Mouse (Mus musculus) midbrain, embryonic 16.5 days (tissue): ENCODE data around the gene Olfr1076. TPM values are rescaled to one million over a fixed set of nuclear protein-coding genes. Genes with fewer than 3 reads are reported as not detected.
"Not testable (repeated sequence)": the region's sequence is repeated elsewhere in the genome, so short reads cannot be mapped to it uniquely, and the experiment has no call there.

Source experiments
- ATAC-seq: fragments of 200-750 bp; cut with Nextera tagmentation; 2 replicates; pipeline ENCODE4 v1.8.0; 2017; ENCODE audit warnings: moderate TSS enrichment
- H3K27ac ChIP-seq: fragments of 300-500 bp; sonication (generic); 2 replicates; pipeline ENCODE4 v1.5.1; 2014; ENCODE audit warnings: mild to moderate bottlenecking, low read length, mixed read lengths
- H3K27me3 ChIP-seq: fragments of 300-500 bp; sonication (generic); 2 replicates; pipeline ENCODE4 v1.6.1; 2014; ENCODE audit warnings: low read depth, low read length, mixed read lengths; ENCODE audit not compliant: control insufficient read depth, insufficient read depth
- H3K36me3 ChIP-seq: fragments of 300-500 bp; sonication (generic); 2 replicates; pipeline ENCODE4 v1.6.1; 2014; ENCODE audit warnings: mild to moderate bottlenecking, low read length, moderate library complexity, mixed read lengths; ENCODE audit not compliant: control insufficient read depth, insufficient read depth
- H3K4me1 ChIP-seq: fragments of 300-500 bp; sonication (generic); 2 replicates; pipeline ENCODE4 v1.6.1; 2014; ENCODE audit warnings: mild to moderate bottlenecking, low read length, mixed read lengths; ENCODE audit not compliant: control insufficient read depth, insufficient read depth
- H3K4me2 ChIP-seq: fragments of 300-500 bp; sonication (generic); 2 replicates; pipeline ENCODE4 v1.6.1; 2014; ENCODE audit warnings: mild to moderate bottlenecking, low read length, mixed read lengths
- H3K4me3 ChIP-seq: fragments of 300-500 bp; sonication (generic); 2 replicates; pipeline ENCODE4 v1.5.1; 2014; ENCODE audit warnings: low read depth, mild to moderate bottlenecking, low read length, moderate library complexity, mixed read lengths
- H3K9ac ChIP-seq: fragments of 300-500 bp; sonication (generic); 2 replicates; pipeline ENCODE4 v1.6.1; 2014; ENCODE audit warnings: low read depth, low read length, mixed read lengths
- H3K9me3 ChIP-seq: fragments of 300-500 bp; sonication (generic); replicated peaks from 2 replicates; pipeline ENCODE4 v1.6.1; 2014; ENCODE audit warnings: mild to moderate bottlenecking, low read length, mixed read lengths; ENCODE audit not compliant: control insufficient read depth, poor library complexity, severe bottlenecking
- WGBS: fragments of 180-500 bp; shearing (Covaris S2); extraction: QIAGEN DNeasy Blood & Tissue Kit; methylation state at CpG from one replicate; pipeline ENCODE4 v1.1.7; 2014; 5-methylcytosine and 5-hydroxymethylcytosine counted together
- polyA plus RNA-seq: library from polyadenylated mRNA; unstranded; fragments of >200 nt; fragmentation: Nextera tagmentation; extraction: Ambion mirVana; gene quantifications from 2 replicates; pipeline ENCODE4 v1.2.1, GENCODE M21; 2015

Gene Olfr1076
- not detected in 2 replicates for polyA plus RNA-seq

DNA sequence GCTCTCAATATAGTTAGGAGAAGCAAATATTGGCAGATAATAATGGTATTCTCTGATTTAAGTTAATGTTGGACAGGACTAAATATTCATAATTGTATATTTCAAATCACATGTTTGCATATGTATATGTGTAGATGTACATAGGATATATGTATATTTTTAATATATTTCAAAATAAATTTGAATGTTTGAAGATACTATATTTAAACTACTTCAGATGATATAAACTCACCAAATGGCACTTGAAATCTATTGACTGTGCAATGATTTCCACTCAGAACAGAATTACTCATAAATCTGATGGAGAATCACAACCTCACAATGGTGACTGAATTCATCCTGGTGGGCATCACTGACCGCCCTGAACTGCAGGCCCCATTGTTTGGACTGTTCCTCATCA is at the start of gene Olfr1076:
TSS of gene Olfr1076 (plus strand) at position 301 of the 400 bp plus-strand sequence.
- no peak within 1 kb of the TSS for H3K9ac ChIP-seq
- H3K9me3 ChIP-seq, result no peaks in the 10 kb centered on the region
- H3K36me3 ChIP-seq, result no peaks in the 10 kb centered on the region
- H3K4me3 ChIP-seq, result no peak within 1 kb of the TSS
- no peaks in the 10 kb centered on the region for H3K4me1 ChIP-seq
- no peak within 1 kb of the TSS for H3K27ac ChIP-seq
- WGBS, result 93% methylated on average over 1 of the region's 1 CpGs
- H3K27me3 ChIP-seq, result no peaks in the 10 kb centered on the region
- no peak for ATAC-seq
- no peak within 1 kb of the TSS for H3K4me2 ChIP-seq

GRCm38 (mm10) chr2:86460434-86460833 is 47.8 kb upstream of the Olfr1076 start:
- H3K4me2 ChIP-seq, result no peak overlapping the region
- ATAC-seq, result no peak
- H3K4me3 ChIP-seq, result no peak overlapping the region
- 74% methylated on average over 1 of the region's 1 CpGs for WGBS
- no peaks in the 10 kb centered on the region for H3K36me3 ChIP-seq
- H3K27ac ChIP-seq, result no peak overlapping the region
- H3K9ac ChIP-seq, result no peak overlapping the region
- H3K4me1 ChIP-seq, result no peaks in the 10 kb centered on the region
- H3K27me3 ChIP-seq, result no peaks in the 10 kb centered on the region
- no peaks in the 10 kb centered on the region for H3K9me3 ChIP-seq

DNA sequence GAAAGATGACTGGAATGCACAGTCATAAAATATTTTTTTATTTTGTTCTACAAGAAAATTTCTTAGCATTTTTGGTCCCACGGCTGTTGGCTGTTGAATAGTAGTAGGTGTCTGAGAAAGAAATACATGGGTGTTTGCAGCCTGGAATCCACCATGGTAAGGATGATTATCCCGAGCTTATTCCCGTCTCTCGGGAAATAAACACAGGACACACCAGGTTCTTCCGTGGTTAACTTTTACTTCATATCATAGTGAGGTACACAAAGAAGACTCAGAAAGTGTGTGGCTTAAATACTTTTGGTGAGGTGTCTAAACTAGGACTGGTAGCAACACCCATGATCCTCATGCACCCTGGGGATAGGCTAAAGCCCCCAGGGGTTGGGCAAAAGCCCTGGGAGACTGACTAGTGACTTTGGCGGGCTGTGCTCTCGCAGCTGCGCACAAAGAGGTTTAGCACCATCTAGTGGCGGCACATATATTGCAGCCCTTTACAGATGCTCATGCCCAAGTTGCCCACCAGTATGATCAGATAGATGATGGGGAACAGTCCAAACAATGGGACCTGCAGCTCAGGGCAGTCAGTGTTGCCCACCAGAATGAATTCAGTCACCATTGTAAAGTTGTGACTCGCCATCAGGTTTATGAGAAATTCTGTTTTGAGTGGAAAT is 43.7 kb upstream of the Olfr1076 start:
- ATAC-seq, result no peak
- H3K9me3 ChIP-seq, result no peaks in the 10 kb centered on the region
- no peak overlapping the region for H3K9ac ChIP-seq
- no peak overlapping the region for H3K4me3 ChIP-seq
- H3K4me1 ChIP-seq, result no peaks in the 10 kb centered on the region
- H3K4me2 ChIP-seq, result peak overlapping the region; percentile 26; the same call in 1 of the 2 replicates
- H3K27ac ChIP-seq, result no peak overlapping the region
- no peaks in the 10 kb centered on the region for H3K36me3 ChIP-seq
- no peaks in the 10 kb centered on the region for H3K27me3 ChIP-seq
- WGBS, result 38% methylated on average over 10 of the region's 10 CpGs

GRCm38 (mm10) chr2:86487286-86487685 is 21.0 kb upstream of the Olfr1076 start, which contains the start of gene Olfr228:
TSS of gene Olfr228 (minus strand) at chr2:86487386.
- Histone ChIP-seq H3K36me3 (no peaks in the 10 kb centered on the region), H3K27me3 (no peaks in the 10 kb centered on the region), H3K4me2 (no peak within 1 kb of the TSS), H3K4me1 (no peaks in the 10 kb centered on the region), H3K9me3 (no peaks in the 10 kb centered on the region), H3K27ac (no peak within 1 kb of the TSS), H3K4me3 (no peak within 1 kb of the TSS), H3K9ac (no peak within 1 kb of the TSS)
- ATAC-seq, result no peak
- WGBS, result 49% methylated on average over 1 of the region's 1 CpGs

DNA sequence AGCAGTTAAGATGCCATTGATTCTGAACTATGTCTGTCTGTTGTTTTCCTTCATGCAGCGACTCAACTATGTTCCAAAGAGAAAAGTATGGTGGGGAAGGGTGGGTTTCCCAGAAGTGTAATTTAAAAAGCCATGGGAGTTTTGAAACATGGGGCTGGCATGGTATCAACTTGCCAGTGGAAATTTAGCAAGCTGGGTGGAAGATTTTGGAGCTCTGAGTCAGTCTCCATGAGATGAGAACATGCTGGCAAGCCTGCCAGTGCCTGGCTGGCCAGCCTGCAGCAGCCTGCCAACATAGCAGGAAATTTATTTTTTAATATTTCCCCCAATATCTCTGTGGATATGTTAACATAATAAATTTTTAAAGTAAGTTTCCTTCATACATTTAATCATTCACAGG is 22.7 kb downstream of the Olfr1076 start:
- Histone ChIP-seq H3K36me3 (no peaks in the 10 kb centered on the region), H3K4me3 (no peak overlapping the region), H3K9me3 (no peaks in the 10 kb centered on the region), H3K4me2 (no peak overlapping the region), H3K27me3 (no peaks in the 10 kb centered on the region), H3K4me1 (no peaks in the 10 kb centered on the region), H3K9ac (no peak overlapping the region), H3K27ac (no peak overlapping the region)
- 62% methylated on average over 1 of the region's 1 CpGs for WGBS
- ATAC-seq, result no peak

GRCm38 (mm10) chr2:86542380-86542779 is 34.1 kb downstream of the Olfr1076 start, which contains the start of gene Olfr1079:
TSS of gene Olfr1079 (minus strand) at chr2:86542480.
- no peaks in the 10 kb centered on the region for H3K27me3 ChIP-seq
- no peak within 1 kb of the TSS for H3K27ac ChIP-seq
- ATAC-seq, result no peak
- no peaks in the 10 kb centered on the region for H3K9me3 ChIP-seq
- H3K36me3 ChIP-seq, result no peaks in the 10 kb centered on the region
- 56% methylated on average over 1 of the region's 1 CpGs for WGBS
- no peak within 1 kb of the TSS for H3K4me3 ChIP-seq
- no peak within 1 kb of the TSS for H3K9ac ChIP-seq
- no peak within 1 kb of the TSS for H3K4me2 ChIP-seq
- H3K4me1 ChIP-seq, result no peaks in the 10 kb centered on the region

DNA sequence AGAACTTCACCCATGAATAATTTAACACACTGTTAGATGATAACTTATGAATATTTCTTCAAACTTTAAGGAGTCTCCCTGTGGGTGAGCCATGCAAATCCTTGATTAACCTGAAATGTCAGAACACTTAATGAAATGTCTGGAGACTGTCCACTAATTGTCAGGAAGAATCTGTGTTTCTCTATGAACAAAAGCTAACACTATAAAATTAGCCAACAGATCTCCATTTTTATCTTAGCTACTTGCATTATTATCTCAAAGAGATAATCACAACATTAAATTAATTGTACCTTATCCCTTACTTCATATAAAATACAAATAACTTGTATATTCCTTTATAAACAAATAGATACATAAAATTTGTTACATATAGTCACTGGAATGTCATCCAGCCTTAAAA is 49.9 kb downstream of the Olfr1076 start, which contains the start of gene Olfr1080:
TSS of gene Olfr1080 (minus strand) at position 101 of the 400 bp plus-strand sequence.
- not testable (repeated sequence) for H3K27me3 ChIP-seq, H3K4me2 ChIP-seq, ATAC-seq, H3K4me3 ChIP-seq, H3K9me3 ChIP-seq, H3K9ac ChIP-seq, H3K27ac ChIP-seq, H3K4me1 ChIP-seq, H3K36me3 ChIP-seq

Other genes starting within 250 kb of the Olfr1076 start
- not detected in 2 replicates for gene Olfr1051, start 229.4 kb upstream of the Olfr1076 start, polyA plus RNA-seq
- gene Olfr1052, start 216.0 kb upstream of the Olfr1076 start, polyA plus RNA-seq, result not detected in 2 replicates
- not detected in 2 replicates for gene Olfr1053, start 193.2 kb upstream of the Olfr1076 start, polyA plus RNA-seq
- not detected in 2 replicates for gene Olfr1054, start 173.0 kb upstream of the Olfr1076 start, polyA plus RNA-seq
- gene Olfr1055, start 158.2 kb upstream of the Olfr1076 start, polyA plus RNA-seq, result not detected in 2 replicates
- not detected in 2 replicates for gene Olfr1056, start 146.0 kb upstream of the Olfr1076 start, polyA plus RNA-seq
- not detected in 2 replicates for gene Olfr1057, start 130.1 kb upstream of the Olfr1076 start, polyA plus RNA-seq
- not detected in 2 replicates for gene Olfr1058, start 119.9 kb upstream of the Olfr1076 start, polyA plus RNA-seq
- gene Olfr1061, start 94.4 kb upstream of the Olfr1076 start, polyA plus RNA-seq, result not detected in 2 replicates
- gene Olfr1062, start 81.7 kb upstream of the Olfr1076 start, polyA plus RNA-seq, result not detected in 2 replicates
- gene Olfr1065, start 57.9 kb upstream of the Olfr1076 start, polyA plus RNA-seq, result not detected in 2 replicates
- not detected in 2 replicates for gene Olfr1066, start 52.2 kb upstream of the Olfr1076 start, polyA plus RNA-seq
- gene Olfr228, start 21.1 kb upstream of the Olfr1076 start, polyA plus RNA-seq, result not detected in 2 replicates
- gene Olfr1079, start 34.0 kb downstream of the Olfr1076 start, polyA plus RNA-seq, result 0.10 TPM in 1 of 2 replicates, not detected in the other
- gene Olfr1080, start 49.8 kb downstream of the Olfr1076 start, polyA plus RNA-seq, result not detected in 2 replicates
- gene Olfr1082, start 90.5 kb downstream of the Olfr1076 start, polyA plus RNA-seq, result not detected in 2 replicates
- gene Olfr1084, start 131.3 kb downstream of the Olfr1076 start, polyA plus RNA-seq, result not detected in 2 replicates
- not detected in 2 replicates for gene Olfr1085, start 153.6 kb downstream of the Olfr1076 start, polyA plus RNA-seq
- not detected in 2 replicates for gene Olfr1086, start 171.6 kb downstream of the Olfr1076 start, polyA plus RNA-seq
- not detected in 2 replicates for gene Olfr1087, start 189.9 kb downstream of the Olfr1076 start, polyA plus RNA-seq
- not detected in 2 replicates for gene Olfr1089, start 225.2 kb downstream of the Olfr1076 start, polyA plus RNA-seq